Mouse (Mus musculus) cerebellum, adult 9-10 months (tissue): ENCODE results near the gene Mid1.
"Not testable (repeated sequence)": the region's sequence is repeated elsewhere in the genome, so short reads cannot be mapped to it uniquely, and the experiment has no call there.

Source experiments
- DNase-seq: peaks from one replicate; pipeline ENCODE4 v3.0.0; 2022

Gene Mid1

DNA sequence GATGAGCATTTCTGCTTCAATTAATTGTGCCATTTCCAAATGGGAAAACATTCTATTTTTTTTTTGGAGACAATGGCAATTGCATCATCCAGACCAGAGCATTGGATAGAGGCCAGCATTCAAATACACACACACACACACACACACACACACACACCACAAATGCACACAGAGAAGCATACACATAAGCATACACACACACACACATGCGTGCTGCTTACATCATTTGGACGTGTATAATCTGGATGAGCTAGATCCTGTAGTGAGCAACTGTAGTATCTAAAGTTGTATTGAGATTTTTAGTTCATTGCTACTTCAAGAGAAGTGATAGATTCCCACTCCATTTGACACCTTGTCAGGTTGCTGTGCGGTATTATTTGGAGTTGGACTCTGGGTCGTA is 289.5 kb downstream of the Mid1 start:
- DNase-seq: peak; percentile 3

DNA sequence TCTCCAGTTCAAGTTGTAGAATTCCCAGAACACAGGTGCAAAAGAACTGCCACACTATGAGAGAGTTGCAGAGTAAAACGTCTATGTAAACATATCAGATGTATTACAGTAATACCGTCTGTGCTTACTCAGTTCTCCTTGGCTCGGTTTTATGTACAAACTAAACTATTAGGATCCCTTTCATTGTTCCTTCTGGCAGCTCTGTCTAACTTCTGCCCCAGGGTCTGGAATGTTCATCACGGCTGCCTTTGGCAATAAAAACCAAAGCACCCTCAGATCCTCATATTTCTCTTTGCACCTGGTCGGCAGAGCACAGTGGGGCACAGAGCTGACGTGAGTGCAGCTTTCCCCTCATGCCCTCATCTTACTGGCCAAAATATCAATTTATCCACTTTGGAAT is 290.0 kb downstream of the Mid1 start:
- DNase-seq: not testable (repeated sequence)

DNA sequence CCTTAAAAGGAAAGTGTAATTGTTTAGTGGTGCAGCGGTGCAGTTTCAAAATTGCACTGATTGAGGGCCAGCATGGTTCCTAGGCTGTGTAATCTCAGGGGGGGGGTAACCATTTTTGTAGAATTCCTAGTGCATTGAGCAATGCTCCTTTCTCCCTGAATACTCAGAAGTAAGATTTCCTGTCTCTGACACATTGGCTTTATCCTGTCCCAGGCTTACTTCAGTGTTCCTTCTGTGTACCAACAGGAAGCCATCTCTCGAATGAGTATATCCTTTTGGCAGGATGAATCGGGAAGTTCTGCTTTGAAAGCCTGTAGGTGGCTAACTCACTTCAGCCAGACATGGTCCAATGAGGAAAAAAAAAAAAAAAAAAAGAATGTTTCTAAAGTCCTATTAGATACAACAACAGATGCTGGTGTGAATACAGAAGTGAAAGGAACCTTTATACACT is 290.7 kb downstream of the Mid1 start:
- not testable (repeated sequence) for DNase-seq

DNA sequence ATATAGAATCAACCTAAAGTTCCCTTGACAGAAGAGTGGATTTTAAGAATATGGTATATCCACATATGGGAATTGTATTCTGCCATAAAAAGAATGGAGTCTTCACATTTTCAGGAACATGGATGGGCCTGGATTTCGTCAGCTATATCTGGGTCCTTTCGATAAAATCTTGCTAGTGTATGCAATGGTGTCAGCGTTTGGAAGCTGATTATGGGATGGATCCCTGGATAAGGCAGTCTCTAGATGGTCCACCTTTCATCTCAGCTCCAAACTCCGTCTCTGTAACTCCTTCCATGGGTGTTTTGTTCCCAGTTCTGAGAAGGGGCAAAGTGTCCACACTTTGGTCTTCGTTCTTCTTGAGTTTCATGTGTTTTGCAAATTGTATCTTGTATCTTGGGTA is 291.3 kb downstream of the Mid1 start:
- not testable (repeated sequence) for DNase-seq

DNA sequence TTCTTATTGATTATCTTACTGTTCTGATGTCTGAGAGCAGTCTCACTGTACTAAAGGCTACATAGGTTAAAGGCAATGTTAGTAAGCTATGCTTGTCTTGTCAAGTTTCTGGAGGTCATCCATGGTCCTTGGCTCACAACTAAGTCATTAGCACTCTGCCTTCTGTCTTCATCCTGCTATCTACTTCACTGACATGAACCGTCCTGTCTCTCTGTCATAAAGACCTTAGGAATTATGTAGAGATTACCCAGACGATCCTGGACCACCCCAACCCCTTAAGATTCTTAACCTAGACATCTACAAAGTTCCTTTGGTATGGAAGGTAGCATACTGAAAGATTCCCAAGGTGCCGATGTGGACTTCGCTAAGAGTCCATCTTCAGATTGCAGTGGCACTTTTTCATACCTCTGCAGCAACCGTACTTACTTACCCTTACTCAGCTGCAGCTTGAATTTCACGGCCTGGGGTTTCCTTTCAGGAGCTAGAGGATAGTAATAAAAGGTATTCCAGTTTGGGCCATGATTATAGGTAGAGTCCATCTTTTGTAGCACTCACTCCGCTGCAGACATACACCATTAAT is 292.9 kb downstream of the Mid1 start:
- DNase-seq: peak; percentile 18

DNA sequence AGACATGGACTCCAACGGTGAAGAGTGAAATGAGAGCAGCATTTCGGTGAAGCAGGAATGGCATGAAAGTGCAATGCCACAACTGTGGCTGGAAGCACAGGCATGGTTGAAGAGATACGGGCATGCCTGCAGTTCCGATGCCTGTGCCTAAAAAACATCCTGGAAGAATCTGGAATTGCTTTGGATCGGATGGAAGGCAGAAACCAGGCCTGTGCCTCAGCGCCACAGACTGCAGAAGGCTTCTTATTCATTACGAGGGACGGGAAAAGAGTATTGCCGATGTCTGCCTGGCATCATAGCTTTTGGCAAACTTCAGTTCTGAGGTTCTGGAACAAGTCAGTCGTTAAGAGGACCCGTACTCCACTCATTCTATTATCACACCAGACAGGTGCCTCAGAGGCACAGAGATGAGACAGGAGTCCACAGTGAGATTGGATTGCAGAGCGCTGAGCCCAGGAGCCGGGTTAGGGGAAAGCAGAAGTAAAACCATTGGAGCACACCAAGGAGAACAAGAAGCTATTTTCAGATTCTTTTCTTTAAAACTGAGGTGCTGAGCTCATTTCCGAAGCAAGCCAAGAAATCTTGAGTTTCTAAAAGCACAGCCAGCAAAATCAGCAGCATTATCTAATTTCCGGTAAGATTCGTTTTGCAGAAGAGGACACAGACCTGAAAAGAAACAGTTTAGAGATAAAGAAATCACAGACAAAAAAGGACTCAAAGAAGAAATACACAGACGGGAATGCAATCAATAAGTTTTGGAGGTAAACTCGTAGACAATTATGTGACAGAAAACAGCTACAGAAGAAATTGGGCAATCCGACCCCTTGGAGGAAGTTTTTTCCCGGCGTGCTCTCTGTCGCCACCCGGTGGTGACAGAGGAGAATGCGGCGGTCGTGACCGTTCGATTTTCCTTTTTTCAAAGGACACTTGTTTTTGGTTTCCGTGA is 293.7 kb downstream of the Mid1 start:
- DNase-seq: peak; percentile 36

DNA sequence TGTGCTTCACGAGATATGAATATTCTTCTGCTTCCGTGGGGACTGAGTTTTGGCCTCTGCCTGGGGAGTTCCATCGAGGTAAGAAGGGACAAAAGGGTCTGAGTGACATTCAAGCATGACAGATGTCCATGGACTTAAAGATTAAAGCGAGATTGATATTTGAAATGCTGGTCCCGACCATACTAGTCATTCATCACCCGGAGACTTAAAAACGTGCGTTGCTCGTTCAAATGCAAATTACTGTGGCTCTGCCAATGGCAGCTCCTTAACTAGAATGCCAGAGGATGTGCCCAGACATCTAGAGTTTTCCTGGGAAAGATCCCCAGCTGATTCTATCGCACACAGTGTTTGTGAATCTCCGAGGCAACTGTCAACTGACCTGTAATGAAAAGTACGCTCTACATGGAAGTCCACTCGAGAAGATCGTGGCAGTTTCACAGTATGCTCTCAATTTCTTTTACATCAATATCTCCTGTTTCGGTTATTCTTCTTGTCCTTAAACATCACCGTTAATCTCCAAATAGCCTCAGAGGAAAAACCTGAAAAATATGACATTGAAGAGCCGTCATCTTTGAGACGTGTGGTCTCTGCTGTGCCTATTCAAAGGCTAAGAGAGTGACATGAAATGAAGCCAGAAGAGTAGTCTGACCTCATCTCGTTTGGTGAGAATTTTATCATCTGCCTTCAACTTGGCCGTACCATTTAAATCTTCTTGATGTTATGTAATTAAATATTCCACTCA is 294.6 kb downstream of the Mid1 start:
- DNase-seq: peak; percentile 27

DNA sequence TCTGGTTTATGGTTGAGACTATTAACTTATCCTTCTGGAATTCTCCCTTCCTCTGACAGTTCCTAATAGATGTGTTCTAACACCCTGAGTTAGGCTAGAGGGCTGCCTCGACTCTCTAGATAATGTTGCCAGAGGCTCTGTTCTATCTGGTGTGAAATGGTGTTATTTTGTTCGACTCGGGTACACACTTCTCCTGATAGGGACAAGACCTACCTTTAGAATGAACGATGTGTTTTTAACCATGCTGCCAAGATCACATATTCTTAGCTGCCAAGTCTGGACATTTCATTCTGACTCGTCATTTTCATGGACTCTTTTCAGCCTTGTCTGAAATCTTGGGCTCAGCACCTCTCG is 295.2 kb downstream of the Mid1 start:
- DNase-seq: not testable (repeated sequence)

DNA sequence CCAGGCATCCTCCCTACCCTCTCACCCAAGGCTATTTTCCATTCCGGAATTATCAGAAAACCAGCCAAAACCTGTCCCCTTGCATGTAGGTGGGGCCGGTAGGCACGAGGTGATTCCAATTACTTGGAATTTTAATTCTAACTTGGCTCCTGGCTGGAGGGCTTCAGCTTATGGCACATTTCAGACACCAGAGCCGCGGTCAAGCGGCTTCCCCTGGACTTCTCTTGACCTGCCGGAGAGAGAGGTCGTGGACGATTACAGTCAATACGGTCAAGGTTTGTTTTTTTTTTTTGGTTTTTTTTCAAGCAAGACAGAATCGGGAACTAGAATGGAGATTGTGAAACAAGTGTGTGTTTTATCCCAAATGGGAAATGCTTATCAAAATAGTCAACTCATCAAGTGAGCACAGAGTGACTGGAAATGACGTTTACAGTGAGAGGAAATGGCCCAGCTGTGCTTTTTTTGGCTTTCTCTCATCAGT is 295.9 kb downstream of the Mid1 start:
- no peak for DNase-seq

DNA sequence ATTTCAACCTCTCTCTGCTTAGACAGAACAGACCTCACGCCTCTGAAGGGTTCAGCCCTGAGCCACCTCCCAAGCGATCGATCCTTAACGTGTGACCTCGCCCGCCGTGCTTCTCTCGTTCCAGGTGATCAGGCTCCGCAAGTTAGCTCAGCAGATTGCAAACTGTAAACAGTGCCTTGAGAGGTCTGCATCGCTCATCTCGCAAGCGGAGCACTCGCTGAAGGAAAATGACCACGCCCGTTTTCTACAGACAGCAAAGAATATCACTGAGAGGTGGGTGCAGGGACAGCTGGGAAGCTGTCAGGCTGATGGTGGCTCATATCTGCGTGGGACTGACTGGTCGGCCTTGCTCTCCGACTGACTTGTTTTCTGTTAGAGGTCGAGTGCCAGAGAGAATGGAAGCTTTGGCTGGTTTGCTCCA is 296.8 kb downstream of the Mid1 start:
- DNase-seq: peak; percentile 21

DNA sequence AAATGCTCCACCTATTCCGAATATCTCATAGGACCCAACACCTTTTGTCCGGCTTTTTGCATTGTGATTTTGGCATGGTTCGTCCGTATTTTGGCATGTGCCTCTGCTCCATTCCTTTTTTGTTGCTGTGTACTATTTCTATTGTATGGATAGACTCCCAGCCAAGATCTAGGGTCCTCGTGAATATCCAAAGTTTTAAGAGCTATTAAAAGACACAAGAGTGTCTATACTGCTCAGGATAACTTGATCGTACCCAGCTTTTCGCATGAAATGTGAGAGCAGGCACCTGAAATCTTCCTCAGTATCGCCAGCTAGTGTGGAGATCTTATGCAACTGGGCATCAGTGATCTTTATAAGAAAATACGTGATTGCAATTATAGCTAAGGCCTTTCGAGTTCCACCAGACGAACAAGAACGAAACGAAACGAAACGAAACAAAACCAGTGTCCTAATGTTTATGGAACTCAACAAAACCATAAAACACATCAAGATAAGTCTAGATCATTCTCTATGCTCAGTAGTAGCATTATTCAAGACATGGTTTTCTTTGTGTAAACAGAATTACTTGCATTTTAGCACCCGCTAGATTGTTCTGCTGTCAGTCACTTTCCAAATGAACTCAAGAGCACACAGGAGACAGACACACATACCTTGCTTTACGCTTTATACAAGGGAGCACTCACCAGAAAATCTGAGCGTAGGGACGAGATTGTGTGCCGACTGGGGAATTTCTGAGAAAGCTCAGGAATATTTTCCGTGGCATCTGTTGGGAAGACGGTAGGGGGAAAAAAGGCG is 297.8 kb downstream of the Mid1 start:
- DNase-seq: peak; percentile 9

DNA sequence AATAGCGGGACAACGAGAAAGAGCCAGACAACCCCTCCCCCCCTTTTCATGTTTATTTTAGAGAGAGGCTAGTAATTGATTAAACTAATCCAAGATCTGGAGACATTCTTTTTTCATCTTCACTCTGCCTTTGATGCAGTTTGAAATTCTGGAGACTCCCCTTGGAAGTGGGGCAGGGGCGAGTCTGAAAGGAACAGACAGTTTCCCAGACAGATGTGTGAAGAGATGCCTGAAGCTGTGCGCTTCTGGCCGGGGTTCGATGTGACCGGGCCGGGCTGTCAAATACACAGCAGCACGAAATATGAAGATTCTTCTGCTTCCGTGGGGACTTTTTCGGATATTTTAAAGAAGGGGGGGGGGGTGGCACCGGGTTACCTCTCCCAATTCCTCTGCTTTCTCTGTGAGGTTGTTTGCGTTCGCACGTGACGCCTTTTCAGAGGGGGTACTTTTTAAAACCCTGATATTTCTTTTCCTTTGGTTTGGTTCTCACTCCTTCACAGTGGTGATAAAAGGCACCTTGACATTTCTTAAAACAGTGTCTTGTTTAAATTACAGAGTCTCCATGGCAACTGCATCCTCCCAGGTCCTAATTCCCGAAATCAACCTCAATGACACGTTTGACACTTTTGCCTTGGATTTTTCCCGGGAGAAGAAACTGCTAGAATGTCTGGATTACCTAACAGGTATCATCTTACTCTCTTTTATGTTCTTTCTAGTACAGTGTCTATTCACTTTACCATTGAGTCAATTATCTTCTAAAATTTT is 298.6 kb downstream of the Mid1 start:
- peak; percentile 5 for DNase-seq

DNA sequence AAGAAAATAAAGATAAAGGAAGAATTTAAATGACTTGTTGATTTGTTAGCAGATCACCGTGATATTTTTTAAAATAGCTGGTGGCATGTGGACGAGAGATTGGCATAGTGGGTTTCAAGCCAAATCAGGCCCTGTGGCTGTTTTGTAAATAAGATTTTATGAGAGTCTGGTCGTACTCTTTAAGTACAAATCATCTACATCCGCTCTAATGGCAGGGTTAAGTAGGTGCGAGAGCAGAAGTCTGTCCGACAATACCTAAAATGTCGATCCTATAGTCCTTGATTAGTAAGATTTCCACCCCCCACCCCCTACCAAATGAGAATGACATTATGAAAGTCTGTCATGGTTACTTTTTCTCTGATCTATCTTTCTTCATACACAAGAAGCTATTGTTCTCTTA is 299.3 kb downstream of the Mid1 start:
- peak; percentile 14 for DNase-seq

DNA sequence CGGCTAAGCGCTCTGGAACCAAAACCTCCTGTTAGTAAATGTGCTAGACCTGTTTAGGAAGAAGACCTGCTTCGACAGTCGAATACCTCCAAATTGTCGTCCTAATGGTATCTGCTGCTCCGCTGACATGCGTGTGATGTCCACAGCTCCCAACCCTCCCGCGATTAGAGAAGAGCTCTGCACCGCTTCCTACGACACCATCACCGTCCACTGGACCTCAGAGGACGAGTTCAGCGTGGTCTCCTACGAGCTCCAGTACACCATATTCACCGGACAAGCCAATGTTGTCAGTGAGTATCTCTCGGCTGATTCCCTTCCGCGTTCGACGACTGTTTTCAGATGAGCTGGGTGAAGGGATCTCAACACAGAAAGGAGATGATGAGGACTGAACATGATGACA is 299.9 kb downstream of the Mid1 start:
- peak; percentile 34 for DNase-seq

DNA sequence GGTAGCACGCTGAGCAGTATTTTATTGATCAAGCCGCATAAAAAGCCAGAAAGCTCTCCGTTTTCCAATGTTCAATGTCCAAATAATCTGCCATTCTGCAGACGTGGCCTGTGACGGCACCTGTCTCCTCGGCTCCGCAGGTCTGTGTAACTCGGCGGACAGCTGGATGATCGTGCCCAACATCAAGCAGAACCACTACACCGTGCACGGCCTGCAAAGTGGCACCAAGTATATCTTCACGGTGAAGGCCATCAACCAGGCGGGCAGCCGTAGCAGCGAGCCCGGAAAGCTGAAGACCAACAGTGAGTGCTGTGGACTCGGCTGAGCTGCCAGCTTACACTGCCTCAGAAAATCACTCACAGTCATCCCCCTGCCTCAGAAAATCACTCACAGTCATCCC is 300.8 kb downstream of the Mid1 start:
- DNase-seq: peak; percentile 68

DNA sequence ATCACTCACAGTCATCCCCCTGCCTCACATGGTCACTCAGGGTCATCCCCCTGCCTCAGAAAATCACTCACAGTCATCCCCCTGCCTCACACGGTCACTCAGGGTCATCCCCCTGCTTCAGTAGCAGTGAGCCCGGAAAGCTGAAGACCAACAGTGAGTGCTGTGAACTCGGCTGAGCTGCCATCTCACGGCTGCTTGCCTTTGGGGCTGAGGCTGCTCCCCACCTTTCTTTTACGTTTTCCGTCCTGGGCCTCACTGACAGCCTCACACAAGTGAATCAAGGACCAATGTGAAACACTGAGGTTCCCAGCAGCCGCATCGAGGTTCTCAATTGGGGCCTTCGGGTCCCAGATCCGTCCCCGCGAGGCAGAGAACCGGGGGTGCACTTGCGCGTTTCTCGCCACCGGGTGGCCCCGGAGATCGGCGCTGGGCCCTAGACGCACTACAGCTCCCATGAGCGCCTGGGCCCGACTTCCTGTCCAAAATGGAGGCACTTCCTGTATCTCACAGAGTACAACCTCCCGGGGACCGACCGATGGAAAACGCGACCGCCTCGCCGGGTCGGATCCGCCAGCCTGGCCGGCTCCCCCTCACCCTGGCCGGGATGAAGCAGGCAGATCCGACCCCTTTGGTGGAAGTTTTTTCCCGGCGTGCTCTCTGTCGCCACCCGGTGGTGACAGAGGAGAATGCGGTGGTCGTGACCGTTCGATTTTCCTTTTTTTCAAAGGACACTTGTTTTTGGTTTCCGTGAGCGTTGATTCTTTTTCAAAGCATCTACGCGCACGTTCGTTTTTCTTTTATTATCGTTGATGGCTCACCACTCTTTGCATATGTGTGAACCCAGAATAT is 301.7 kb downstream of the Mid1 start:
- peak; percentile 93 for DNase-seq

DNA sequence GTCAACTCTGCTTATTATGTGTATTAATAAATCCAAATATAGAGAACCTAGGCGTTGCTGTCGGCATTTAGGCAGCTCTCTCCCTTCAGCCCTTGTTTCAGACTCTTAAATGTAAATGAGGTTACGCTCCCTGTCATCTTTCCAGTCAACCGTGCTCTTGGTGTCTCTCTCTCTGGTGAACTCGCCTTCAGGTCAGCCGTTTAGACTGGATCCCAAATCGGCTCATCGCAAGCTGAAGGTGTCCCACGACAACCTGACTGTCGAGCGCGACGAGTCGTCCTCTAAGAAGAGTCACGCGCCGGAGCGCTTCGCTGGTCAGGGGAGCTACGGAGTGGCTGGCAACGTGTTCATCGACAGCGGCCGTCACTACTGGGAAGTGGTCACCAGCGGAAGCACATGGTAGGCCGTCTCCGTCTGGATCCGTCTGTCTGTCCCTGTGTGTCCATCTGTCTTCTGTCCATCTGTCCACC is 302.4 kb downstream of the Mid1 start:
- DNase-seq: peak; percentile 75

DNA sequence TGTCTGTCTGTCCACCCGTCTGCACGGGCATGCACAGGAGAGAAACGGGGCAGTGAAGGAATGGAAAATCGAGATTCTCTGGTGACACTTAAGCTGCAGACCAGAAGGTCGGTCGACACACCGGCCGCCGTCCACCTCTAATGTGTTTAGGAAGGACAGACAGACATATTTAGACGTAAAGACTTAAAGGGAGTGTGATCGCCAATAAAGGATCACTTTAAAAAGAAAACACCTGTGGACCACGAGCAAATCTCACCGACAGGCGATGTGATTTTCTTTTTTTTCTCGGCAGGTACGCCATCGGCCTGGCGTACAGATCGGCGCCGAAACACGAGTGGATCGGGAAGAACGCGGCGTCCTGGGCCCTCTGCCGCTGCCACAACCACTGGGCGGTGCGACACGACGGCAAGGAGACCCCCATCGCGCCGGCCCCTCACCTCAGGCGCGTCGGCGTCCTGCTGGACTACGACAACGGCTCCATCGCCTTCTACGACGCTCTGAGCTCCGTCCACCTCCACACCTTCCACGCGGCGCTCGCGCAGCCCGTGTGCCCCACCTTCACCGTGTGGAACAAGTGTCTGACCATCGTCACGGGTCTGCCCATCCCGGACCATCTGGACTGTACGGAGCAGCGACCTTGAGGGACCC is 303.7 kb downstream of the Mid1 start:
- DNase-seq: peak; percentile 60

DNA sequence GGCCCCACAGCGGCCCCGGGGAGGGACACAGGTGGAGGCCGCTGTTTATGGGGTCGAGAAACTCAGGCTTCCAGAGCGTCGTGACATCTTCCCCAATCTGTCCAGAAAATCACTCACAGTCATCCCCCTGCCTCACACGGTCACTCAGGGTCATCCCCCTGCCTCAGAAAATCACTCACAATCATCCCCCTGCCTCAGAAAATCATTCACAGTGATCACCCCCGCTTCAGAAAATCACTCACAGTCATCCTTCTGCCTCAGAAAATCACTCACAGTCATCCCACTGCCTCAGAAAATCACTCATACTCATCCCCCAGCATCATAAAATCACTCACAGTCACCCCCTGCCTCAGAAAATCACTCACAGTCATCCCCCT is 304.2 kb downstream of the Mid1 start:
- DNase-seq: not testable (repeated sequence)
